9 mouse cellular contexts compared by ENCODE assay signal in the genomic region with DNA sequence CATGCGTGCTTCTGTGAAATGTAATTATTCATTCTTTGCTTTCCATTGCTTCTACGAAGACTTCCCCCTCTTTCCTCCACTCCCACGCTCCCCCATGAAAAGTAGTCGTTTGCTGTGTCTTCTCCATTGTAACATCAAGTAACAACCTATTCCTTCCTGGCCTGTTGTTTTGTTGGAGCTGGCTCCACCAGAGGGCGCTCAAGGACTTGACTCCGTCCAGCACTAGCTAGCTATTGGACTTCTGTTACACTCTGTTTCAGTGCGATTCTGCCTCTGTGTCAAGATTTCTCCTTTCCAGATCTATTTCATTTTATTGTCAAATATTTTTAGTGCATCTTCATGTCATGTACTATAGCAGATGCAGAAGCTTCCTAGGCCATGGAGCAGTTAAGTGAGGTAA. TPM values are rescaled to one million over a fixed set of nuclear protein-coding genes. Genes with fewer than 3 reads are reported as not detected.
A peak's percentile ranks its signal among the peaks of the same experiment; 100 is the strongest.
DNase-seq lines count a peak whose midpoint lies in the region; ATAC-seq and TF ChIP-seq lines count a peak whose summit lies in the region.
"Had no signal": no experiment of that assay in that cellular context is flagged by ENCODE, and none has a peak within 500 bp of the region (broad histone marks: within the 10 kb centered on the region; RNA-seq: fewer than 3 reads in every experiment).

No protein-coding gene starts in this region.

- no peak overlapping the region for H3K4me2 ChIP-seq in kidney, embryonic 15.5 days
- no peak overlapping the region for H3K4me2 ChIP-seq in kidney, embryonic 14.5 days (replicated peaks; ENCODE audit: low read depth, low read length)
- H3K4me2 ChIP-seq in liver, embryonic 11.5 days, result no peak overlapping the region
- H3K4me2 ChIP-seq in neural tube, embryonic 15.5 days, result no peak overlapping the region
- H3K4me2 ChIP-seq: embryonic facial prominence, embryonic 13.5 days had no signal

- DNase-seq in kidney, adult 18-20 months, result peak; percentile 86
- DNase-seq in cerebellum, adult 2 months, result peak; percentile 58 to 73
- DNase-seq in frontal cortex, adult 2 months (ENCODE audit: extremely low spot score in 1 of 2, low spot score in 1 of 2), result peak; percentile 44 to 92
- peak; percentile 39 for DNase-seq in liver, embryonic 11.5 days (ENCODE audit: low spot score)
- DNase-seq in testis, postnatal 14 days (ENCODE audit: low spot score), result peak; percentile 58

- no peak overlapping the region for H3K9ac ChIP-seq in kidney, embryonic 15.5 days
- no peak overlapping the region for H3K9ac ChIP-seq in kidney, embryonic 14.5 days (ENCODE audit: low read depth, low read length)
- no peak overlapping the region for H3K9ac ChIP-seq in liver, embryonic 11.5 days (ENCODE audit: low read depth, low read length)
- no peak overlapping the region for H3K9ac ChIP-seq in neural tube, embryonic 15.5 days (replicated peaks)
- H3K9ac ChIP-seq: embryonic facial prominence, embryonic 13.5 days had no signal

- H3K4me1 ChIP-seq in kidney, embryonic 15.5 days, result 0 out of 2 replicates have a peak, but pooled peaks cover 2% of the 10 kb centered on the region
- no peaks in the 10 kb centered on the region for H3K4me1 ChIP-seq in cerebellum, adult 2 months (ENCODE audit: control insufficient read depth, insufficient read depth, low read length)
- H3K4me1 ChIP-seq in kidney, embryonic 14.5 days (ENCODE audit: control insufficient read depth, insufficient read depth, low read length), result no peaks in the 10 kb centered on the region
- H3K4me1 ChIP-seq in liver, embryonic 11.5 days (replicated peaks; ENCODE audit: control insufficient read depth, insufficient read depth, low read length), result no peaks in the 10 kb centered on the region
- H3K4me1 ChIP-seq in neural tube, embryonic 15.5 days, result no peaks in the 10 kb centered on the region
- H3K4me1 ChIP-seq: embryonic facial prominence, embryonic 13.5 days had no signal

- H3K4me3 ChIP-seq in kidney, embryonic 15.5 days (replicated peaks), result no peak overlapping the region
- no peak overlapping the region for H3K4me3 ChIP-seq in cerebellum, adult 2 months (replicated peaks; ENCODE audit: insufficient read depth, low read depth, low read length)
- no peak overlapping the region for H3K4me3 ChIP-seq in kidney, embryonic 14.5 days (ENCODE audit: low read length)
- no peak overlapping the region for H3K4me3 ChIP-seq in liver, embryonic 11.5 days (ENCODE audit: low read depth, low read length)
- H3K4me3 ChIP-seq in neural tube, embryonic 15.5 days (replicated peaks), result no peak overlapping the region
- H3K4me3 ChIP-seq: embryonic facial prominence, embryonic 13.5 days had no signal

- WGBS in kidney, embryonic 15.5 days, result 16% methylated on average over 7 of the region's 7 CpGs
- 10% methylated on average over 7 of the region's 7 CpGs for WGBS in cerebellum, adult 2 months
- 17% methylated on average over 7 of the region's 7 CpGs for WGBS in kidney, embryonic 14.5 days
- WGBS in liver, embryonic 11.5 days, result 24% methylated on average over 7 of the region's 7 CpGs
- WGBS in neural tube, embryonic 15.5 days, result 21% methylated on average over 7 of the region's 7 CpGs

- peak; percentile 81 for TF ChIP-seq CTCF in cerebellum, adult 2 months (IDR thresholded peaks at IDR 0.05; ENCODE audit: borderline replicate concordance, insufficient read depth, low read depth, low read length)

- H3K27me3 ChIP-seq in kidney, embryonic 15.5 days, result no peaks in the 10 kb centered on the region
- no peaks in the 10 kb centered on the region for H3K27me3 ChIP-seq in cerebellum, adult 2 months (ENCODE audit: control insufficient read depth, insufficient read depth, low read length)
- H3K27me3 ChIP-seq in kidney, embryonic 14.5 days (ENCODE audit: control insufficient read depth, insufficient read depth, low read length), result no peaks in the 10 kb centered on the region
- H3K27me3 ChIP-seq in liver, embryonic 11.5 days (replicated peaks; ENCODE audit: control insufficient read depth, insufficient read depth, low read length), result no peaks in the 10 kb centered on the region
- no peaks in the 10 kb centered on the region for H3K27me3 ChIP-seq in neural tube, embryonic 15.5 days (replicated peaks)
- H3K27me3 ChIP-seq: embryonic facial prominence, embryonic 13.5 days had no signal

- no peaks in the 10 kb centered on the region for H3K9me3 ChIP-seq in kidney, embryonic 15.5 days (replicated peaks)
- no peaks in the 10 kb centered on the region for H3K9me3 ChIP-seq in kidney, embryonic 14.5 days (ENCODE audit: control insufficient read depth, low read length)
- H3K9me3 ChIP-seq in liver, embryonic 11.5 days (ENCODE audit: control insufficient read depth, low read length), result no peaks in the 10 kb centered on the region
- no peaks in the 10 kb centered on the region for H3K9me3 ChIP-seq in neural tube, embryonic 15.5 days (replicated peaks)
- H3K9me3 ChIP-seq: embryonic facial prominence, embryonic 13.5 days had no signal

- H3K36me3 ChIP-seq in kidney, embryonic 15.5 days, result no peaks in the 10 kb centered on the region
- no peaks in the 10 kb centered on the region for H3K36me3 ChIP-seq in kidney, embryonic 14.5 days (ENCODE audit: control insufficient read depth, insufficient read depth, low read length)
- H3K36me3 ChIP-seq in liver, embryonic 11.5 days (ENCODE audit: control insufficient read depth, insufficient read depth, low read length), result no peaks in the 10 kb centered on the region
- H3K36me3 ChIP-seq in neural tube, embryonic 15.5 days, result no peaks in the 10 kb centered on the region
- H3K36me3 ChIP-seq: embryonic facial prominence, embryonic 13.5 days had no signal

- no peak overlapping the region for H3K27ac ChIP-seq in kidney, embryonic 15.5 days
- no peak overlapping the region for H3K27ac ChIP-seq in cerebellum, adult 2 months (ENCODE audit: insufficient read depth, low read length)
- H3K27ac ChIP-seq in kidney, embryonic 14.5 days (ENCODE audit: low read depth, low read length), result no peak overlapping the region
- no peak overlapping the region for H3K27ac ChIP-seq in liver, embryonic 11.5 days (ENCODE audit: low read depth, low read length)
- no peak overlapping the region for H3K27ac ChIP-seq in neural tube, embryonic 15.5 days (replicated peaks)
- H3K27ac ChIP-seq: embryonic facial prominence, embryonic 13.5 days had no signal

- ATAC-seq in kidney, embryonic 15.5 days (replicated peaks; ENCODE audit: low FRiP score), result no peak
- 0 out of 2 replicates have a peak, but pooled peaks have one; percentile 28 for ATAC-seq in kidney, embryonic 14.5 days (ENCODE audit: low FRiP score, low TSS enrichment)
- no peak for ATAC-seq in liver, embryonic 11.5 days (replicated peaks; ENCODE audit: low FRiP score)
- peak; percentile 75 for ATAC-seq in neural tube, embryonic 15.5 days (ENCODE audit: low FRiP score)

- TF ChIP-seq POLR2A in cerebellum, adult 2 months (IDR thresholded peaks at IDR 0.05; ENCODE audit: borderline replicate concordance, insufficient read depth, low read length), result no peak

RNA-seq across cellular contexts. Expression of a gene that starts 30.1 kb away (rescaled TPM):
- 5.4 and 7.1 TPM in 2 replicates for polyA plus RNA-seq in kidney, embryonic 15.5 days (2015; fragmentation: Nextera tagmentation; extraction: Ambion mirVana)
- 32.9 and 35.6 TPM in 2 replicates for polyA plus RNA-seq in cerebellum, adult 2 months (2012; rRNA removed)
- 54.9 and 79.3 TPM in 2 replicates for polyA plus RNA-seq in frontal cortex, adult 2 months (2012; rRNA removed)
- 3.9 and 4.8 TPM in 2 replicates for polyA plus RNA-seq in kidney, embryonic 14.5 days (2014; fragmentation: Nextera tagmentation; extraction: Ambion mirVana)
- polyA plus RNA-seq in liver, embryonic 11.5 days (2014; fragmentation: Nextera tagmentation; extraction: Ambion mirVana), result 3.8 and 4.6 TPM in 2 replicates
- polyA plus RNA-seq in neural tube, embryonic 15.5 days (2015; fragmentation: Nextera tagmentation; extraction: Ambion mirVana), result 253 and 292 TPM in 2 replicates

Comparison
In these comparisons a context has a peak if more than half of its experiments do, and no peak if none do; other contexts are left out.
1. ATAC-seq: peak in kidney, embryonic 14.5 days (single experiment) and neural tube, embryonic 15.5 days (single experiment); none in kidney, embryonic 15.5 days (single experiment) and liver, embryonic 11.5 days (single experiment).
2. Peak in every context shown above with its lines, with median percentiles within 50 percentile points of each other: DNase-seq.